Mouse (Mus musculus) limb, embryonic 15.5 days (tissue): ENCODE results near the gene Rrm2. TPM values are rescaled to one million over a fixed set of nuclear protein-coding genes. Genes with fewer than 3 reads are reported as not detected.
A peak's percentile ranks its signal among the peaks of the same experiment; 100 is the strongest.

Experiments
- ATAC-seq: fragments of 200-750 bp; cut with Nextera tagmentation; 2 replicates; pipeline ENCODE4 v1.8.0; 2017; ENCODE audit warnings: low read depth, moderate TSS enrichment; ENCODE audit not compliant: insufficient number of reproducible peaks, low FRiP score, low TSS enrichment
- H3K27ac ChIP-seq: fragments of 300-500 bp; sonication (generic); 2 replicates; pipeline ENCODE4 v1.5.1; 2015; ENCODE audit warnings: moderate library complexity, mild to moderate bottlenecking, inconsistent platforms
- H3K27me3 ChIP-seq: fragments of 300-500 bp; sonication (generic); 2 replicates; pipeline ENCODE4 v1.6.1; 2015; ENCODE audit warnings: inconsistent platforms
- H3K36me3 ChIP-seq: fragments of 300-500 bp; sonication (generic); 2 replicates; pipeline ENCODE4 v1.6.1; 2015; ENCODE audit warnings: inconsistent platforms
- H3K4me1 ChIP-seq: fragments of 300-500 bp; sonication (generic); 2 replicates; pipeline ENCODE4 v1.6.1; 2015; ENCODE audit warnings: inconsistent platforms
- H3K4me2 ChIP-seq: fragments of 300-500 bp; sonication (generic); 2 replicates; pipeline ENCODE4 v1.6.1; 2015; ENCODE audit warnings: mild to moderate bottlenecking, inconsistent platforms
- H3K4me3 ChIP-seq: fragments of 300-500 bp; sonication (generic); 2 replicates; pipeline ENCODE4 v1.5.1; 2015; ENCODE audit warnings: mild to moderate bottlenecking, inconsistent platforms
- H3K9ac ChIP-seq: fragments of 300-500 bp; sonication (generic); 2 replicates; pipeline ENCODE4 v1.6.1; 2015; ENCODE audit warnings: inconsistent platforms
- H3K9me3 ChIP-seq: fragments of 300-500 bp; sonication (generic); 2 replicates; pipeline ENCODE4 v1.6.1; 2016; ENCODE audit warnings: inconsistent platforms
- WGBS: fragments of 180-500 bp; shearing (Covaris S2); methylation state at CpG from one replicate; pipeline ENCODE4 v1.1.7; 2015; 5-methylcytosine and 5-hydroxymethylcytosine counted together
- polyA plus RNA-seq: library from polyadenylated mRNA; unstranded; fragments of >200 nt; fragmentation: Nextera tagmentation; extraction: Ambion mirVana; gene quantifications from 2 replicates; pipeline ENCODE4 v1.2.1, GENCODE M21; 2015

Gene Rrm2
- polyA plus RNA-seq, 1 experiment from 2014 or later: 159 TPM

GRCm38 (mm10) chr12:24758374-24758773 lies 50.3 kb downstream of the Rrm2 start:
- WGBS: 14% methylated on average over 6 of the region's 6 CpGs
- Histone ChIP-seq H3K27ac (no peak overlapping the region), H3K9me3 (no peaks in the 10 kb centered on the region), H3K4me2 (no peak overlapping the region), H3K27me3 (no peaks in the 10 kb centered on the region), H3K4me3 (no peak overlapping the region), H3K36me3 (no peaks in the 10 kb centered on the region), H3K9ac (no peak overlapping the region), H3K4me1 (peaks cover 10% of the 10 kb centered on the region)
- no peak for ATAC-seq

DNA sequence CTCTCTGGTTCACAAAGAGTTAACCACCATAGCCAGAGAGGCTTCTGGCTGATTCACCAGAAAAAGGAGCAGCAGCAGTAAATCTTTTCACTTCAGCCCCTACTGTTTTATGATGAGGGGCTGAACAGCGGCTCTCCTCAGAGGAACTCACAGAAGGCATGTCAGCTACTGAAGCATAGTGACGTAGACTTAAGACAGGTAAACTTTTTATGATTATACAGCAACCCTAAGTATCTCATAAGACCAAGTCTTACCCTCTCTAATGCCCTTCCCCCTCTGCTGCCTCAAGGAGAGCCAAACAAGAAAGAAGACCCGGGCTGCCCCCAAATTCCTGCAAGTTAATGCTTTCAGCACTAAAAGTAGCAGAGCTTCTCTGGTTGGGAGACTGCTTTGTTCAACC lies 54.2 kb downstream of the Rrm2 start:
- Histone ChIP-seq H3K4me3 (no peak overlapping the region), H3K27me3 (no peaks in the 10 kb centered on the region), H3K4me2 (peak overlapping the region; percentile 28), H3K9me3 (no peaks in the 10 kb centered on the region), H3K9ac (no peak overlapping the region), H3K36me3 (no peaks in the 10 kb centered on the region), H3K27ac (no peak overlapping the region), H3K4me1 (peaks cover 10% of the 10 kb centered on the region)
- 3% methylated on average over 3 of the region's 3 CpGs for WGBS
- no peak for ATAC-seq

Other genes starting within 250 kb of the Rrm2 start
- gene Taf1b, start 209.9 kb upstream of the Rrm2 start, polyA plus RNA-seq: 27.4 and 27.7 TPM in 2 replicates
- 39.7 and 42.5 TPM in 2 replicates for gene Grhl1, start 136.0 kb upstream of the Rrm2 start, polyA plus RNA-seq
- 13.6 and 14.4 TPM in 2 replicates for gene Klf11, start 57.0 kb upstream of the Rrm2 start, polyA plus RNA-seq
- 6.7 and 8.1 TPM in 2 replicates for gene Cys1, start 26.4 kb upstream of the Rrm2 start, polyA plus RNA-seq
- 122 and 127 TPM in 2 replicates for gene Mboat2, start 122.6 kb downstream of the Rrm2 start, polyA plus RNA-seq